Mouse (Mus musculus) embryo, embryonic 11.5 days (tissue): ENCODE measurements around the gene Mest.

Experiments
- DNase-seq: peaks from one replicate; pipeline ENCODE4 v3.0.0-alpha.2; 2012; ENCODE audit warnings: low read depth, low spot score

Gene Mest

GRCm38 (mm10) chr6:30723331-30723730, at the start of gene Mest:
Gene Mest, plus strand, starts transcription at chr6:30723547.
- no peak for DNase-seq

GRCm38 (mm10) chr6:30673764-30674561, 49.4 kb upstream of the Mest start:
- no peak for DNase-seq

- no peak for DNase-seq
Measured at GRCm38 (mm10) chr6:30674714-30675280, 48.5 kb upstream of the Mest start.

GRCm38 (mm10) chr6:30675281-30675771, 48.0 kb upstream of the Mest start:
- no peak for DNase-seq

- no peak for DNase-seq
Measured at GRCm38 (mm10) chr6:30676506-30676905, 46.8 kb upstream of the Mest start.

GRCm38 (mm10) chr6:30677591-30677990, 45.8 kb upstream of the Mest start:
- DNase-seq: no peak

- DNase-seq: no peak
Measured at GRCm38 (mm10) chr6:30678482-30678881, 44.9 kb upstream of the Mest start.

- no peak for DNase-seq
Measured at GRCm38 (mm10) chr6:30679567-30679966, 43.8 kb upstream of the Mest start.

GRCm38 (mm10) chr6:30680442-30680841, 42.9 kb upstream of the Mest start:
- DNase-seq: no peak

- DNase-seq: no peak
Measured at GRCm38 (mm10) chr6:30681935-30682900, 41.1 kb upstream of the Mest start.

- DNase-seq: no peak
Measured at GRCm38 (mm10) chr6:30684570-30684969, 38.8 kb upstream of the Mest start.

- no peak for DNase-seq
Measured at GRCm38 (mm10) chr6:30687198-30687597, 36.1 kb upstream of the Mest start.

GRCm38 (mm10) chr6:30692826-30693225, 30.5 kb upstream of the Mest start:
- DNase-seq: no peak

GRCm38 (mm10) chr6:30693350-30693991, 29.9 kb upstream of the Mest start, which contains the start of gene Cep41:
Gene Cep41, minus strand, starts transcription at chr6:30693749.
- DNase-seq: peak; percentile 99

GRCm38 (mm10) chr6:30694209-30694608, 29.1 kb upstream of the Mest start:
- DNase-seq: no peak

GRCm38 (mm10) chr6:30695124-30695523, 28.2 kb upstream of the Mest start:
- DNase-seq: no peak

GRCm38 (mm10) chr6:30697464-30697863, 25.9 kb upstream of the Mest start:
- DNase-seq: no peak

- no peak for DNase-seq
Measured at GRCm38 (mm10) chr6:30698036-30698435, 25.3 kb upstream of the Mest start.

- DNase-seq: no peak
Measured at GRCm38 (mm10) chr6:30700182-30700581, 23.2 kb upstream of the Mest start.

GRCm38 (mm10) chr6:30702881-30703280, 20.5 kb upstream of the Mest start:
- DNase-seq: no peak

GRCm38 (mm10) chr6:30703476-30703875, 19.9 kb upstream of the Mest start:
- DNase-seq: no peak
